In the genomic region with DNA sequence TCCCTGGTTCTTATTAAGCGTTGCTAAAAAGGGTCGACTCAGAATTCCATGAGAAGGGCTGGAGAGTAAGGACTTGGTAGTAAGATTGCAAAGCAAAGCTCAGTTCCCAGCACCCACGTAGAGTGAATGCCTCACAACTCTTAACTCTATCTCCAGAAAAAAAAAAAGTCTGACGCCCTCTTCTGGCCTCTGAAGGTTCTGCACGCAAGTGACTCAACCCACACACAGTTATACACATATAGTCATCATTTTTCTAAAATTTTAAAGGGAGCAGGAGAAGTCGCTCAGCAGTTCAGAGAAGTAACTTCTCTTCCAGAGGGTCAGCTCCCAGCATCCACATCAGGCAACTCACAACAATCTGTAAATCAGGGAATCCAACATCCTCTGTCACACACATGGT, we compare ENCODE assay signal across 22 mouse cellular contexts. TPM values are rescaled to one million over a fixed set of nuclear protein-coding genes. Genes with fewer than 3 reads are reported as not detected.
DNase-seq lines count a peak whose midpoint lies in the region; ATAC-seq and TF ChIP-seq lines count a peak whose summit lies in the region.
"Had no signal": no experiment of that assay in that cellular context is flagged by ENCODE, and none has a peak within 500 bp of the region (broad histone marks: within the 10 kb centered on the region; RNA-seq: fewer than 3 reads in every experiment).

No protein-coding gene starts in this region.

- H3K27me3 ChIP-seq in kidney, postnatal 0 days (ENCODE audit: insufficient read depth, low read length) = no peaks in the 10 kb centered on the region
- H3K27me3 ChIP-seq in lung, postnatal 0 days (replicated peaks; ENCODE audit: insufficient read depth, low read length) = no peaks in the 10 kb centered on the region
- H3K27me3 ChIP-seq in stomach, postnatal 0 days (ENCODE audit: control insufficient read depth, insufficient read depth, low read length) = no peaks in the 10 kb centered on the region
- H3K27me3 ChIP-seq: embryonic facial prominence, embryonic 15.5 days; heart, embryonic 13.5 days; hindbrain, embryonic 12.5 days; Patski had no signal

- DNase-seq in kidney, postnatal 0 days (ENCODE audit: low spot score) = no peak
- no peak for DNase-seq in kidney, postnatal 4 days
- no peak for DNase-seq in lung, postnatal 0 days (ENCODE audit: low spot score)
- no peak for DNase-seq in lung, postnatal 36 days
- DNase-seq in R1 (ENCODE audit: low read depth, low spot score) = peak; percentile 54
- DNase-seq in stomach, postnatal 0 days (ENCODE audit: low spot score) = no peak
- no peak for DNase-seq in neural tube, embryonic 10.5 days (ENCODE audit: extremely low spot score, low spot score)
- DNase-seq in frontal cortex, postnatal 14 days (ENCODE audit: low spot score in 2 of 2) = no peak
- DNase-seq: adrenal gland, adult 8-10 months; adrenal gland, postnatal 36 days; cerebellum, adult 11 months; cerebellum, adult 8-10 months; cerebellum, postnatal 14 days; embryo, embryonic 11 days; gastrocnemius, postnatal 10 days; heart, postnatal 4 days had no signal

- ATAC-seq in kidney, postnatal 0 days (replicated peaks; ENCODE audit: low FRiP score, low read depth) = no peak
- ATAC-seq in lung, postnatal 0 days = no peak
- no peak for ATAC-seq in stomach, postnatal 0 days (ENCODE audit: low FRiP score, low TSS enrichment)
- ATAC-seq: forebrain, embryonic 16.5 days; hindbrain, embryonic 16.5 days; Patski had no signal

- peak; percentile 29; the same call in 1 of the 2 replicates for TF ChIP-seq CTCF in kidney, postnatal 0 days (IDR thresholded peaks at IDR 0.05; ENCODE audit: low read depth)
- TF ChIP-seq CTCF in lung, postnatal 0 days (IDR thresholded peaks at IDR 0.05) = peak; percentile 15
- peak; percentile 23 for TF ChIP-seq CTCF in stomach, postnatal 0 days (IDR thresholded peaks at IDR 0.05; ENCODE audit: low read depth)

- no peak for TF ChIP-seq EP300 in lung, postnatal 0 days (IDR thresholded peaks at IDR 0.05)
- no peak for TF ChIP-seq EP300 in stomach, postnatal 0 days (optimal IDR thresholded peaks at IDR 0.05)

- no peak overlapping the region for H3K27ac ChIP-seq in kidney, postnatal 0 days
- no peak overlapping the region for H3K27ac ChIP-seq in lung, postnatal 0 days (ENCODE audit: low read length)
- H3K27ac ChIP-seq in stomach, postnatal 0 days (replicated peaks) = no peak overlapping the region
- H3K27ac ChIP-seq: embryonic facial prominence, embryonic 15.5 days; hindbrain, embryonic 12.5 days had no signal

- no peaks in the 10 kb centered on the region for H3K4me1 ChIP-seq in kidney, postnatal 0 days (replicated peaks; ENCODE audit: insufficient read depth, low read length)
- H3K4me1 ChIP-seq in lung, postnatal 0 days (ENCODE audit: insufficient read depth, low read depth, low read length) = peaks cover 6% of the 10 kb centered on the region; the same call in 1 of the 2 replicates
- no peaks in the 10 kb centered on the region; the same call in 1 of the 2 replicates for H3K4me1 ChIP-seq in stomach, postnatal 0 days (replicated peaks; ENCODE audit: control insufficient read depth, insufficient read depth)
- H3K4me1 ChIP-seq: hindbrain, embryonic 12.5 days had no signal

- no peak overlapping the region for H3K4me2 ChIP-seq in kidney, postnatal 0 days (ENCODE audit: low read length)
- H3K4me2 ChIP-seq in lung, postnatal 0 days (replicated peaks; ENCODE audit: low read depth, low read length) = no peak overlapping the region
- no peak overlapping the region for H3K4me2 ChIP-seq in stomach, postnatal 0 days (replicated peaks; ENCODE audit: low read depth)
- H3K4me2 ChIP-seq: embryonic facial prominence, embryonic 15.5 days; heart, embryonic 13.5 days; hindbrain, embryonic 12.5 days had no signal

- WGBS in kidney, postnatal 0 days = 88% methylated on average over 6 of the region's 6 CpGs
- WGBS in lung, postnatal 0 days = 79% methylated on average over 6 of the region's 6 CpGs
- WGBS in stomach, postnatal 0 days = 85% methylated on average over 6 of the region's 6 CpGs

- H3K9ac ChIP-seq in kidney, postnatal 0 days (ENCODE audit: low read depth, low read length) = no peak overlapping the region
- H3K9ac ChIP-seq in lung, postnatal 0 days (replicated peaks; ENCODE audit: low read depth) = no peak overlapping the region
- H3K9ac ChIP-seq in stomach, postnatal 0 days (ENCODE audit: low read length) = no peak overlapping the region
- H3K9ac ChIP-seq: embryonic facial prominence, embryonic 15.5 days; heart, embryonic 13.5 days; hindbrain, embryonic 12.5 days had no signal

- peaks cover 8% of the 10 kb centered on the region; the same call in 1 of the 2 replicates for H3K9me3 ChIP-seq in kidney, postnatal 0 days (replicated peaks; ENCODE audit: low read length)
- no peaks in the 10 kb centered on the region for H3K9me3 ChIP-seq in lung, postnatal 0 days (ENCODE audit: low read length)
- no peaks in the 10 kb centered on the region for H3K9me3 ChIP-seq in stomach, postnatal 0 days (ENCODE audit: control insufficient read depth, low read length)

- H3K36me3 ChIP-seq in kidney, postnatal 0 days (ENCODE audit: insufficient read depth, low read length) = peaks cover 5% of the 10 kb centered on the region; the same call in 1 of the 2 replicates
- H3K36me3 ChIP-seq in lung, postnatal 0 days (ENCODE audit: insufficient read depth, low read length) = 0 out of 2 replicates have a peak, but pooled peaks cover 2% of the 10 kb centered on the region
- H3K36me3 ChIP-seq in stomach, postnatal 0 days (ENCODE audit: control insufficient read depth, insufficient read depth, low read length) = peaks cover 2% of the 10 kb centered on the region; the same call in 1 of the 2 replicates

- H3K4me3 ChIP-seq in kidney, postnatal 0 days (replicated peaks; ENCODE audit: low read depth, low read length) = no peak overlapping the region
- no peak overlapping the region for H3K4me3 ChIP-seq in lung, postnatal 0 days (ENCODE audit: low read depth, low read length)
- H3K4me3 ChIP-seq in stomach, postnatal 0 days (ENCODE audit: low read depth, low read length) = no peak overlapping the region
- H3K4me3 ChIP-seq: embryonic facial prominence, embryonic 15.5 days; heart, embryonic 13.5 days; hindbrain, embryonic 12.5 days had no signal

RNA-seq across cellular contexts. Expression of gene Afg1l, which starts 23.7 kb away (rescaled TPM):
- 8.3 and 9.6 TPM in 2 replicates for polyA plus RNA-seq in kidney, postnatal 0 days (2015; fragmentation: Nextera tagmentation; extraction: Ambion mirVana)
- polyA plus RNA-seq in lung, postnatal 0 days (2015; fragmentation: Nextera tagmentation; extraction: Ambion mirVana) = 7.1 and 9.4 TPM in 2 replicates
- polyA plus RNA-seq in stomach, postnatal 0 days (2015; fragmentation: Nextera tagmentation; extraction: Ambion mirVana) = 6.3 and 6.4 TPM in 2 replicates

RNA-seq across cellular contexts. Expression of gene Snx3, which starts 47.1 kb away (rescaled TPM):
- 326 and 345 TPM in 2 replicates for polyA plus RNA-seq in kidney, postnatal 0 days (2015; fragmentation: Nextera tagmentation; extraction: Ambion mirVana)
- 317 and 344 TPM in 2 replicates for polyA plus RNA-seq in lung, postnatal 0 days (2015; fragmentation: Nextera tagmentation; extraction: Ambion mirVana)
- polyA plus RNA-seq in stomach, postnatal 0 days (2015; fragmentation: Nextera tagmentation; extraction: Ambion mirVana) = 257 and 275 TPM in 2 replicates
